Mouse (Mus musculus): ENCODE data around the gene BC030867. TPM values are rescaled to one million over a fixed set of nuclear protein-coding genes. Genes with fewer than 3 reads are reported as not detected.
"Not testable (repeated sequence)": the region's sequence is repeated elsewhere in the genome, so short reads cannot be mapped to it uniquely, and the experiment has no call there.

The BC030867 gene
- polyA plus RNA-seq, 1 experiment from 2014 or later: 15.2 TPM

- no peak overlapping the region for H3K9ac ChIP-seq (replicated peaks)
- H3K9me3 ChIP-seq: no peaks in the 10 kb centered on the region
- WGBS: 54% methylated on average over 14 of the region's 14 CpGs
- no peaks in the 10 kb centered on the region; the same call in 1 of the 2 replicates for H3K4me1 ChIP-seq
- no peak overlapping the region for H3K27ac ChIP-seq (replicated peaks)
- no peak for ATAC-seq (ENCODE audit: low FRiP score, low read depth)
- no peak overlapping the region for H3K4me3 ChIP-seq
- H3K4me2 ChIP-seq (replicated peaks): no peak overlapping the region
- H3K27me3 ChIP-seq: no peaks in the 10 kb centered on the region
- H3K36me3 ChIP-seq: peaks cover 16% of the 10 kb centered on the region
These were observed 17.1 kb downstream of the BC030867 start for GRCm38 (mm10) chr11:102265816-102266215.

- no peak overlapping the region for H3K4me2 ChIP-seq (replicated peaks)
- peaks cover 10% of the 10 kb centered on the region for H3K36me3 ChIP-seq
- ATAC-seq (ENCODE audit: low FRiP score, low read depth): no peak
- H3K4me1 ChIP-seq: no peaks in the 10 kb centered on the region; the same call in 1 of the 2 replicates
- H3K9ac ChIP-seq (replicated peaks): no peak overlapping the region
- no peaks in the 10 kb centered on the region for H3K9me3 ChIP-seq
- no peak overlapping the region for H3K27ac ChIP-seq (replicated peaks)
- H3K27me3 ChIP-seq: no peaks in the 10 kb centered on the region
- H3K4me3 ChIP-seq: no peak overlapping the region
- 88% methylated on average over 8 of the region's 8 CpGs for WGBS
These were observed 18.1 kb downstream of the BC030867 start for GRCm38 (mm10) chr11:102266631-102267355.

GRCm38 (mm10) chr11:102267480-102267879 is 18.8 kb downstream of the BC030867 start:
- H3K36me3 ChIP-seq: peaks cover 3% of the 10 kb centered on the region; the same call in 1 of the 2 replicates
- WGBS: 11% methylated on average over 11 of the region's 11 CpGs
- no peak overlapping the region for H3K4me3 ChIP-seq
- no peak for ATAC-seq (ENCODE audit: low FRiP score, low read depth)
- no peak overlapping the region for H3K4me2 ChIP-seq (replicated peaks)
- no peaks in the 10 kb centered on the region for H3K9me3 ChIP-seq
- H3K9ac ChIP-seq (replicated peaks): no peak overlapping the region
- no peaks in the 10 kb centered on the region; the same call in 1 of the 2 replicates for H3K4me1 ChIP-seq
- H3K27me3 ChIP-seq: no peaks in the 10 kb centered on the region
- H3K27ac ChIP-seq (replicated peaks): no peak overlapping the region

- Histone ChIP-seq H3K36me3 (no peaks in the 10 kb centered on the region), H3K27me3 (no peaks in the 10 kb centered on the region), H3K27ac (replicated peaks) (no peak within 1 kb of the TSS), H3K4me3 (no peak within 1 kb of the TSS), H3K9me3 (no peaks in the 10 kb centered on the region), H3K4me2 (replicated peaks) (no peak within 1 kb of the TSS), H3K4me1 (no peaks in the 10 kb centered on the region; the same call in 1 of the 2 replicates), H3K9ac (replicated peaks) (no peak within 1 kb of the TSS)
- WGBS: 83% methylated on average over 12 of the region's 12 CpGs
- no peak for ATAC-seq (ENCODE audit: low FRiP score, low read depth)
These were observed 20.0 kb downstream of the BC030867 start, which contains the start of gene Asb16 for GRCm38 (mm10) chr11:102268520-102269244. Gene Asb16, plus strand, starts transcription at chr11:102268743.

- WGBS: 2% methylated on average over 33 of the region's 33 CpGs
- Histone ChIP-seq H3K27ac (replicated peaks) (0 out of 2 replicates have a peak overlapping the region, but pooled peaks have one; percentile 25), H3K4me1 (peaks cover 8% of the 10 kb centered on the region), H3K4me2 (replicated peaks) (peak overlapping the region; percentile 70), H3K36me3 (no peaks in the 10 kb centered on the region), H3K9ac (replicated peaks) (peak overlapping the region; percentile 59), H3K9me3 (no peaks in the 10 kb centered on the region), H3K4me3 (peak overlapping the region; percentile 40), H3K27me3 (peaks cover 24% of the 10 kb centered on the region)
- ATAC-seq (ENCODE audit: low FRiP score, low read depth): peak; percentile 75
These were observed 27.8 kb downstream of the BC030867 start for GRCm38 (mm10) chr11:102276411-102276915.

- WGBS: 50% methylated on average over 8 of the region's 12 CpGs
- Histone ChIP-seq H3K36me3 (no peaks in the 10 kb centered on the region), H3K9me3 (no peaks in the 10 kb centered on the region), H3K27ac (replicated peaks) (no peak overlapping the region), H3K4me2 (replicated peaks) (no peak overlapping the region), H3K9ac (replicated peaks) (no peak overlapping the region), H3K4me3 (no peak overlapping the region), H3K27me3 (peaks cover 24% of the 10 kb centered on the region), H3K4me1 (peaks cover 8% of the 10 kb centered on the region)
- no peak for ATAC-seq (ENCODE audit: low FRiP score, low read depth)
These were observed 29.1 kb downstream of the BC030867 start for GRCm38 (mm10) chr11:102277754-102278153.

- peaks cover 8% of the 10 kb centered on the region for H3K4me1 ChIP-seq
- 94% methylated on average over 3 of the region's 3 CpGs for WGBS
- H3K27me3 ChIP-seq: peaks cover 24% of the 10 kb centered on the region
- ATAC-seq (ENCODE audit: low FRiP score, low read depth): no peak
- H3K4me3 ChIP-seq: no peak overlapping the region
- H3K27ac ChIP-seq (replicated peaks): no peak overlapping the region
- no peak overlapping the region for H3K4me2 ChIP-seq (replicated peaks)
- H3K9me3 ChIP-seq: no peaks in the 10 kb centered on the region
- no peaks in the 10 kb centered on the region for H3K36me3 ChIP-seq
- H3K9ac ChIP-seq (replicated peaks): no peak overlapping the region
These were observed 30.9 kb downstream of the BC030867 start for GRCm38 (mm10) chr11:102279595-102279994.

- not testable (repeated sequence) for H3K9ac ChIP-seq (replicated peaks); H3K4me3 ChIP-seq; H3K36me3 ChIP-seq; ATAC-seq (ENCODE audit: low FRiP score, low read depth); H3K27ac ChIP-seq (replicated peaks); H3K4me2 ChIP-seq (replicated peaks); H3K4me1 ChIP-seq; H3K9me3 ChIP-seq
- H3K27me3 ChIP-seq: peaks cover 21% of the 10 kb centered on the region
- 77% methylated on average over 6 of the region's 6 CpGs for WGBS
These were observed 31.6 kb downstream of the BC030867 start for GRCm38 (mm10) chr11:102280267-102280666.

- H3K4me2 ChIP-seq (replicated peaks): peak overlapping the region; percentile 60; the same call in 1 of the 2 replicates
- peak overlapping the region; percentile 69; the same call in 1 of the 2 replicates for H3K27ac ChIP-seq (replicated peaks)
- no peaks in the 10 kb centered on the region for H3K27me3 ChIP-seq
- no peak overlapping the region for H3K9ac ChIP-seq (replicated peaks)
- no peak for ATAC-seq (ENCODE audit: low FRiP score, low read depth)
- WGBS: 92% methylated on average over 6 of the region's 6 CpGs
- peaks cover 15% of the 10 kb centered on the region for H3K4me1 ChIP-seq
- H3K9me3 ChIP-seq: no peaks in the 10 kb centered on the region
- H3K4me3 ChIP-seq: peak overlapping the region; percentile 71; the same call in 1 of the 2 replicates
- H3K36me3 ChIP-seq: peaks cover 18% of the 10 kb centered on the region
These were observed 35.2 kb downstream of the BC030867 start for GRCm38 (mm10) chr11:102283922-102284321.

GRCm38 (mm10) chr11:102284501-102285094 is 35.9 kb downstream of the BC030867 start, which contains the start of gene Tmub2:
Gene Tmub2, plus strand, starts transcription at chr11:102284931.
- Histone ChIP-seq H3K4me2 (replicated peaks) (peak within 1 kb of the TSS; percentile 60), H3K4me3 (peak within 1 kb of the TSS; percentile 71), H3K9me3 (no peaks in the 10 kb centered on the region), H3K9ac (replicated peaks) (peak within 1 kb of the TSS; percentile 68), H3K27ac (replicated peaks) (peak within 1 kb of the TSS; percentile 69), H3K27me3 (no peaks in the 10 kb centered on the region), H3K36me3 (peaks cover 24% of the 10 kb centered on the region), H3K4me1 (peaks cover 15% of the 10 kb centered on the region)
- peak; percentile 86 for ATAC-seq (ENCODE audit: low FRiP score, low read depth)
- WGBS: under 1% methylated on average over 32 of the region's 32 CpGs

GRCm38 (mm10) chr11:102285095-102285834 is 36.6 kb downstream of the BC030867 start:
- no peaks in the 10 kb centered on the region for H3K9me3 ChIP-seq
- H3K27me3 ChIP-seq: no peaks in the 10 kb centered on the region
- H3K36me3 ChIP-seq: peaks cover 31% of the 10 kb centered on the region
- H3K9ac ChIP-seq (replicated peaks): peak overlapping the region; percentile 68
- H3K4me2 ChIP-seq (replicated peaks): peak overlapping the region; percentile 60
- 6% methylated on average over 31 of the region's 31 CpGs for WGBS
- H3K27ac ChIP-seq (replicated peaks): peak overlapping the region; percentile 69
- peaks cover 15% of the 10 kb centered on the region for H3K4me1 ChIP-seq
- peak; percentile 71 for ATAC-seq (ENCODE audit: low FRiP score, low read depth)
- H3K4me3 ChIP-seq: peak overlapping the region; percentile 71
